Mouse (Mus musculus): ENCODE measurements around the gene Parp16.

- TF ChIP-seq POLR2A (IDR thresholded peaks at IDR 0.05; ENCODE audit: insufficient read depth, low read depth, low read length) (peak; percentile 18; the same call in 1 of the 2 replicates), CTCF (IDR thresholded peaks at IDR 0.05; ENCODE audit: insufficient read depth, low read depth, low read length) (no peak)
Observed at GRCm38 (mm10) chr9:65214778-65215493, 19.8 kb downstream of the Parp16 start.

All from olfactory bulb, adult 2 months (tissue).